Mouse (Mus musculus) neural tube, embryonic 14.5 days (tissue): ENCODE results near the gene Pou6f1. TPM values are rescaled to one million over a fixed set of nuclear protein-coding genes. Genes with fewer than 3 reads are reported as not detected.
A peak's percentile ranks its signal among the peaks of the same experiment; 100 is the strongest.
"Not testable (repeated sequence)": the region's sequence is repeated elsewhere in the genome, so short reads cannot be mapped to it uniquely, and the experiment has no call there.

Experiments used
- ATAC-seq: fragments of 200-750 bp; cut with Nextera tagmentation; 2 replicates; pipeline ENCODE4 v1.8.0; 2017; ENCODE audit warnings: low read depth, mild to moderate bottlenecking, moderate TSS enrichment, moderate library complexity
- H3K27ac ChIP-seq: fragments of 300-500 bp; sonication (generic); 2 replicates; pipeline ENCODE4 v1.5.1; 2014; ENCODE audit warnings: low read depth, mild to moderate bottlenecking, control low read depth, low read length, moderate library complexity, mixed read lengths
- H3K27me3 ChIP-seq: fragments of 300-500 bp; sonication (generic); 2 replicates; pipeline ENCODE4 v1.6.1; 2014; ENCODE audit warnings: low read length; ENCODE audit not compliant: control insufficient read depth, insufficient read depth
- H3K36me3 ChIP-seq: fragments of 300-500 bp; sonication (generic); 2 replicates; pipeline ENCODE4 v1.6.1; 2014; ENCODE audit warnings: low read length, mixed read lengths; ENCODE audit not compliant: control insufficient read depth, insufficient read depth
- H3K4me1 ChIP-seq: fragments of 300-500 bp; sonication (generic); 2 replicates; pipeline ENCODE4 v1.6.1; 2014; ENCODE audit warnings: low read length; ENCODE audit not compliant: control insufficient read depth, insufficient read depth
- H3K4me2 ChIP-seq: fragments of 300-500 bp; sonication (generic); 2 replicates; pipeline ENCODE4 v1.6.1; 2014; ENCODE audit warnings: mild to moderate bottlenecking, low read depth, low read length, control low read depth
- H3K4me3 ChIP-seq: fragments of 300-500 bp; sonication (generic); 2 replicates; pipeline ENCODE4 v1.5.1; 2014; ENCODE audit warnings: low read depth, low read length, control low read depth, mixed read lengths
- H3K9ac ChIP-seq: fragments of 300-500 bp; sonication (generic); replicated peaks from 2 replicates; pipeline ENCODE4 v1.6.1; 2014; ENCODE audit warnings: low read depth, mild to moderate bottlenecking, control low read depth, low read length, mixed read lengths
- H3K9me3 ChIP-seq: fragments of 300-500 bp; sonication (generic); 2 replicates; pipeline ENCODE4 v1.6.1; 2016; ENCODE audit warnings: low read length; ENCODE audit not compliant: control insufficient read depth
- WGBS: fragments of 180-500 bp; shearing (Covaris S2); extraction: QIAGEN DNeasy Blood & Tissue Kit; methylation state at CpG from one replicate; pipeline ENCODE4 v1.1.7; 2014; 5-methylcytosine and 5-hydroxymethylcytosine counted together
- polyA plus RNA-seq: library from polyadenylated mRNA; unstranded; fragments of >200 nt; fragmentation: Nextera tagmentation; extraction: Ambion mirVana; gene quantifications from 2 replicates; pipeline ENCODE4 v1.2.1, GENCODE M21; 2014

Gene Pou6f1
- polyA plus RNA-seq, 1 experiment from 2014 or later, result 49.7 TPM

- Histone ChIP-seq H3K4me2 (no peak overlapping the region), H3K4me3 (no peak overlapping the region), H3K9ac (no peak overlapping the region), H3K9me3 (no peaks in the 10 kb centered on the region), H3K4me1 (no peaks in the 10 kb centered on the region), H3K27me3 (no peaks in the 10 kb centered on the region), H3K36me3 (peaks cover 9% of the 10 kb centered on the region; the same call in 1 of the 2 replicates), H3K27ac (no peak overlapping the region)
- WGBS, result 90% methylated on average over 9 of the region's 9 CpGs
- ATAC-seq, result no peak
These were observed 24.0 kb upstream of the Pou6f1 start for GRCm38 (mm10) chr15:100623754-100624153.

DNA sequence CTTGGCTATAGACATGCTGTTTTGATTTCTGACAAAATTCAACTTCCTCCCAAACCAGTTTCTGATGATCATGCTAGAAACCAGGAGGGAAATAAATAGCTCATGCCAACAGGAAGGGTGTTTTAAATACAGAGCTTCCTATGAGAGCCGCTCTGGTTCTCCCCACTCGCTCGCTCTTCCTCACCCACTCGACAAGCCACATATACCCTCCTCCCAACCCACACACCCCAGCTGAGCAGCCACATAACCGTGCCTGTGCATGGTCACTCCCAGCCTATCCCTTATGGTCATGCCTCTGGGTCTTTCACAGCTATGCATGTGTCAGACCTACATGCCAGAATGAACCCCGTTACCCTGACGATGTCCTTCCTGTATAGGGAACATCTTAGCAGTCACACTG, 22.4 kb upstream of the Pou6f1 start:
- no peak for ATAC-seq
- no peak overlapping the region for H3K9ac ChIP-seq
- peaks cover 17% of the 10 kb centered on the region for H3K36me3 ChIP-seq
- no peaks in the 10 kb centered on the region for H3K27me3 ChIP-seq
- no peaks in the 10 kb centered on the region for H3K9me3 ChIP-seq
- no peak overlapping the region for H3K27ac ChIP-seq
- WGBS, result 88% methylated on average over 7 of the region's 7 CpGs
- no peaks in the 10 kb centered on the region for H3K4me1 ChIP-seq
- H3K4me2 ChIP-seq, result no peak overlapping the region
- no peak overlapping the region for H3K4me3 ChIP-seq

- 80% methylated on average over 9 of the region's 9 CpGs for WGBS
- not testable (repeated sequence) for H3K27ac ChIP-seq, ATAC-seq, H3K4me3 ChIP-seq, H3K9ac ChIP-seq, H3K27me3 ChIP-seq, H3K9me3 ChIP-seq, H3K4me1 ChIP-seq, H3K4me2 ChIP-seq
- peaks cover 17% of the 10 kb centered on the region for H3K36me3 ChIP-seq
These were observed 21.9 kb upstream of the Pou6f1 start for GRCm38 (mm10) chr15:100621671-100622070.

DNA sequence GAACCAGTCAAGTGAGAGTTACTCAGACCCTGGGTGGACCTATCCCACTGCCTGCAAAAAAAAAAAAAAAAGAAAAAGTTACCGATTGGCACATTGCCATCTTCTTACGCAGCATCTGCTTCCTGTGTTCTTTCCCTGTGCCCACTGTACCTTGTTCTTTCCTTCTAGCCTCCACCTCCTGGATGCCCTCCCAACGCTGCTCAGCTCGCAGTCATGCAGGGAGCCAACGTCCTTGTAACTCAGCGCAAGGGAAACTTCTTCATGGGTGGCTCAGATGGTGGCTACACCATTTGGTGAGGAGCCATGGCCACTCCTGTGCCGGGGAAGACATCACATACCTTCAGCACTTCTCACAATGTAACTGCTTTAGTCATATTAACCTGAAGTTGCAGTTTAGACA, 19.4 kb upstream of the Pou6f1 start:
- Histone ChIP-seq H3K4me3 (no peak overlapping the region), H3K4me1 (peaks cover 5% of the 10 kb centered on the region; the same call in 1 of the 2 replicates), H3K27ac (no peak overlapping the region), H3K36me3 (peaks cover 17% of the 10 kb centered on the region), H3K4me2 (no peak overlapping the region), H3K9ac (no peak overlapping the region), H3K27me3 (no peaks in the 10 kb centered on the region), H3K9me3 (no peaks in the 10 kb centered on the region)
- ATAC-seq, result no peak
- 91% methylated on average over 7 of the region's 7 CpGs for WGBS

DNA sequence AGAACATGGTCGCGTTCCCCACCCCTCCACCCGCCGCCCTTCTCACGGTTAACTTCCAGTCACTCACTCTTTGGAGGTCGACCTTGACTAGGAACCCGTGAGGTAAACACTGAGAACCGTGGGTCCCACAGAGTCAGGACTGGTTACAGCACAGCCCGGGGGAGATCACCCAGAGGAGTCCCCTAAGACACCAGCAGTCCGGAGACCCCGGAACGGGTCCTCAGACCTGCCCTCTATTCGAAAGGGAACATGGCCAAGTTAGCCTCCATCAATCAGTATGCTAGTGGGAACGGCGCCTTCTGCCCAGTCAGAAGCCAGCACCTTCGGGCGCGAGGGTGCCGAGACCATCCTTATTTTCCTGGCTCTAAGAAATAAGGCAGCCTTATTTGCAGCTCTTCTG, 16.4 kb upstream of the Pou6f1 start:
- H3K4me3 ChIP-seq, result peak overlapping the region; percentile 83
- H3K4me2 ChIP-seq, result peak overlapping the region; percentile 62
- peaks cover 17% of the 10 kb centered on the region for H3K36me3 ChIP-seq
- H3K27ac ChIP-seq, result peak overlapping the region; percentile 97
- peaks cover 11% of the 10 kb centered on the region; the same call in 1 of the 2 replicates for H3K4me1 ChIP-seq
- ATAC-seq, result peak; percentile 24
- no peaks in the 10 kb centered on the region for H3K9me3 ChIP-seq
- peak overlapping the region; percentile 93 for H3K9ac ChIP-seq
- WGBS, result 1% methylated on average over 19 of the region's 19 CpGs
- no peaks in the 10 kb centered on the region for H3K27me3 ChIP-seq

DNA sequence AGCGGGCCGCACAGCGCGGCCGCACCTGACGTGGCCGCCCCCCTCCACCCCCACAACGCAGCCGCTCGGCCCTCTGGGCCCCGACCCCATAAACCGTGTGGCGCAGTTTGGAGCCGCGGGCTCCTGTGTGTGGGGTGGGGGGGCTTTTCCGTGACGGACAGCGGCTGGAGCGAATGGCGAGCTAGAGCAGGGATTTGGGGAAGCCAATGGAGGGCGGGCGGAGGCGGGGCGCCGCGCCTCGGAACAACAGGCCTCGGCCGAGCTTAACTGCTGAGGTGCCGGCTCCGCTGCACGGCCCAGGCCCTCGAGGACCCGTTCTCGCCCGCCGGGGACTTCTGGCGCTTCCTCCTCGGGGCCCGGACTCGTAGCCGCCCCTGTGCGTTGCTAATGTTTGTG, 16.0 kb upstream of the Pou6f1 start:
- H3K9ac ChIP-seq, result peak overlapping the region; percentile 93
- H3K4me3 ChIP-seq, result peak overlapping the region; percentile 83
- H3K27me3 ChIP-seq, result no peaks in the 10 kb centered on the region
- under 1% methylated on average over 43 of the region's 43 CpGs for WGBS
- H3K9me3 ChIP-seq, result no peaks in the 10 kb centered on the region
- ATAC-seq, result peak; percentile 89
- peak overlapping the region; percentile 97 for H3K27ac ChIP-seq
- H3K4me2 ChIP-seq, result peak overlapping the region; percentile 62
- H3K4me1 ChIP-seq, result peaks cover 11% of the 10 kb centered on the region; the same call in 1 of the 2 replicates
- peaks cover 17% of the 10 kb centered on the region for H3K36me3 ChIP-seq

DNA sequence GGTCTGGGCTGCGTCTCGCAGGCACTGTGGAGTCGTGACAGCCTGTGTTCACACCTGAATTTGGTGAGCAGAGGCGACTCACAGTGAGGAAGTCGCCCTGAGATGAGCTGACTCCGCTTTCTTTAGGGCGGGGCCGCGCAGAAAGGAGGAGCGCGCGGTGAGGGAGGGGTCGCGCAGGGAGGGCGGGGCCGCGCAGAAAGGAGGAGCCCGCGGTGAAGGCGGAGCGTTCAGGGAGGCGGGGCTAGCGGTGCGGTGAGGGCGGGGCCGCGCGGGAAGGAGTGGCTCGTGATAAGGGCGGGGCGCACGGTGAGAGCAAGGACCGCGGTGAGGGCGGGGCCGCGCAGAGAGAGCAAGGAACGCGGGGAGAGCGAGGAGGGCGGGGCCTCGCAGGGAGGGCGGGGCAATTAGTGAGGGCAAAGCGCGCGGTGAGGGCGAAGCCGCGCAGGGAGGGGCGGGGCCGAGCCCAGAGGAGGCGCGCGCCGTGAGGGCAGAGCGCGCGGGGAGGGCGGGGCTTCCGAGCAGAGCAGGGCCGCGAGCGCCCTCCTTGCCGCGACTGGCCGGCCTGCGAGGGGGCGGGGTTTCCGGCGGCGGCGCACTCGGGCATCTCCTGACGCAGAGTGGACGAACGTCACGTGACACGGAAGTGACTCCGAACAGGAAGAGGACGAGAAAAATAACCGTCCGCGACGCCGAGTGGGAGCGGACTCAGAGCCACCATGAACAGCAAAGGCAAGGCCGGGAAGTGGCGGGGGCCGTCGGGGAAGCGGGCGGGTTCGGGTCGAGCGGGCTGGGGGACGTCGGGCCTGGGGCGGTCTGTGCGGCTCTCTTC, 15.4 kb upstream of the Pou6f1 start, which contains the start of gene Dazap2:
Gene Dazap2 (plus strand): TSS at position 354 of the 829 bp plus-strand sequence.
- peak; percentile 85 for ATAC-seq
- no peaks in the 10 kb centered on the region for H3K9me3 ChIP-seq
- H3K4me2 ChIP-seq, result peak within 1 kb of the TSS; percentile 76
- H3K9ac ChIP-seq, result peak within 1 kb of the TSS; percentile 93
- no peaks in the 10 kb centered on the region for H3K27me3 ChIP-seq
- WGBS, result under 1% methylated on average over 82 of the region's 99 CpGs
- peak within 1 kb of the TSS; percentile 97 for H3K27ac ChIP-seq
- H3K36me3 ChIP-seq, result peaks cover 15% of the 10 kb centered on the region
- peaks cover 11% of the 10 kb centered on the region; the same call in 1 of the 2 replicates for H3K4me1 ChIP-seq
- peak within 1 kb of the TSS; percentile 83 for H3K4me3 ChIP-seq

- peaks cover 11% of the 10 kb centered on the region; the same call in 1 of the 2 replicates for H3K4me1 ChIP-seq
- peaks cover 14% of the 10 kb centered on the region for H3K36me3 ChIP-seq
- peak; percentile 2; the same call in 1 of the 2 replicates for ATAC-seq
- H3K9me3 ChIP-seq, result no peaks in the 10 kb centered on the region
- H3K4me2 ChIP-seq, result peak overlapping the region; percentile 76
- H3K4me3 ChIP-seq, result peak overlapping the region; percentile 83
- 10% methylated on average over 43 of the region's 43 CpGs for WGBS
- peak overlapping the region; percentile 97 for H3K27ac ChIP-seq
- H3K9ac ChIP-seq, result peak overlapping the region; percentile 93
- H3K27me3 ChIP-seq, result no peaks in the 10 kb centered on the region
These were observed 14.6 kb upstream of the Pou6f1 start for GRCm38 (mm10) chr15:100614218-100614995.
